Mouse (Mus musculus): ENCODE measurements around the gene Fhit.

Gene Fhit

GRCm38 (mm10) chr14:9606584-9607377, 1555.1 kb downstream of the Fhit start:
- DNase-seq (ENCODE audit: inconsistent ontology term), result no peak

GRCm38 (mm10) chr14:9600271-9600670, 1561.6 kb downstream of the Fhit start:
- no peak for DNase-seq (ENCODE audit: inconsistent ontology term)

- DNase-seq (ENCODE audit: inconsistent ontology term), result peak; percentile 25
Observed at GRCm38 (mm10) chr14:9597460-9597977, 1564.3 kb downstream of the Fhit start.

- no peak for DNase-seq (ENCODE audit: inconsistent ontology term)
Observed at GRCm38 (mm10) chr14:9589121-9589520, 1572.7 kb downstream of the Fhit start.

- DNase-seq (ENCODE audit: inconsistent ontology term), result peak; percentile 53
Observed at GRCm38 (mm10) chr14:9587900-9588299, 1573.9 kb downstream of the Fhit start.

- DNase-seq (ENCODE audit: inconsistent ontology term), result no peak
Observed at GRCm38 (mm10) chr14:9583227-9584155, 1578.3 kb downstream of the Fhit start.

- DNase-seq (ENCODE audit: inconsistent ontology term), result no peak
Observed at GRCm38 (mm10) chr14:9556333-9556732, 1605.5 kb downstream of the Fhit start.

GRCm38 (mm10) chr14:9555807-9556206, 1606.0 kb downstream of the Fhit start:
- DNase-seq (ENCODE audit: inconsistent ontology term), result no peak

- DNase-seq (ENCODE audit: inconsistent ontology term), result no peak
Observed at GRCm38 (mm10) chr14:9552149-9552548, 1609.7 kb downstream of the Fhit start.

GRCm38 (mm10) chr14:9547952-9548351, 1613.9 kb downstream of the Fhit start:
- peak; percentile 57 for DNase-seq (ENCODE audit: inconsistent ontology term)

GRCm38 (mm10) chr14:9544364-9544763, 1617.5 kb downstream of the Fhit start:
- no peak for DNase-seq (ENCODE audit: inconsistent ontology term)

GRCm38 (mm10) chr14:9535491-9535890, 1626.3 kb downstream of the Fhit start:
- DNase-seq (ENCODE audit: inconsistent ontology term), result peak; percentile 17

GRCm38 (mm10) chr14:9529247-9529646, 1632.6 kb downstream of the Fhit start:
- DNase-seq (ENCODE audit: inconsistent ontology term), result no peak

- no peak for DNase-seq (ENCODE audit: inconsistent ontology term)
Observed at GRCm38 (mm10) chr14:9526136-9526535, 1635.7 kb downstream of the Fhit start.

GRCm38 (mm10) chr14:9517651-9518050, 1644.2 kb downstream of the Fhit start:
- no peak for DNase-seq (ENCODE audit: inconsistent ontology term)

- DNase-seq (ENCODE audit: inconsistent ontology term), result no peak
Observed at GRCm38 (mm10) chr14:9509678-9510077, 1652.2 kb downstream of the Fhit start.
